Comparison of ENCODE assay signal across 11 mouse cellular contexts in genomic region chr8:94869146-94869545, GRCm38 (mm10). TPM values are rescaled to one million over a fixed set of nuclear protein-coding genes. Genes with fewer than 3 reads are reported as not detected.
DNase-seq lines count a peak whose midpoint lies in the region; ATAC-seq and TF ChIP-seq lines count a peak whose summit lies in the region.
"Had no signal": no experiment of that assay in that cellular context is flagged by ENCODE, and none has a peak within 500 bp of the region (broad histone marks: within the 10 kb centered on the region; RNA-seq: fewer than 3 reads in every experiment).

No protein-coding gene starts in this region.

- no peaks in the 10 kb centered on the region for H3K9me3 ChIP-seq in lung, embryonic 15.5 days
- H3K9me3 ChIP-seq in forebrain, embryonic 16.5 days (ENCODE audit: control insufficient read depth, low read length): no peaks in the 10 kb centered on the region
- no peaks in the 10 kb centered on the region for H3K9me3 ChIP-seq in intestine, embryonic 16.5 days (ENCODE audit: control insufficient read depth, low read length)

- peak overlapping the region; percentile 47 for H3K27ac ChIP-seq in lung, embryonic 15.5 days
- no peak overlapping the region for H3K27ac ChIP-seq in forebrain, embryonic 16.5 days (ENCODE audit: low read length)
- H3K27ac ChIP-seq in intestine, embryonic 16.5 days (ENCODE audit: low read length): no peak overlapping the region
- no peak overlapping the region for H3K27ac ChIP-seq in olfactory bulb, adult 2 months (ENCODE audit: insufficient read depth, low read depth, low read length)
- H3K27ac ChIP-seq: macrophage had no signal

- peaks cover 51% of the 10 kb centered on the region for H3K4me1 ChIP-seq in lung, embryonic 15.5 days
- peaks cover 41% of the 10 kb centered on the region for H3K4me1 ChIP-seq in forebrain, embryonic 16.5 days (replicated peaks; ENCODE audit: control insufficient read depth, insufficient read depth, low read length)
- H3K4me1 ChIP-seq in intestine, embryonic 16.5 days (ENCODE audit: control insufficient read depth, insufficient read depth, low read length): peaks cover 44% of the 10 kb centered on the region
- peaks cover 49% of the 10 kb centered on the region for H3K4me1 ChIP-seq in olfactory bulb, adult 2 months (ENCODE audit: control insufficient read depth, insufficient read depth, low read length)

- no peaks in the 10 kb centered on the region for H3K27me3 ChIP-seq in lung, embryonic 15.5 days
- no peaks in the 10 kb centered on the region for H3K27me3 ChIP-seq in forebrain, embryonic 16.5 days (replicated peaks; ENCODE audit: control insufficient read depth, insufficient read depth, low read length)
- H3K27me3 ChIP-seq in intestine, embryonic 16.5 days (replicated peaks; ENCODE audit: control insufficient read depth, insufficient read depth, low read length): no peaks in the 10 kb centered on the region

- WGBS in lung, embryonic 15.5 days: 43% methylated on average over 7 of the region's 7 CpGs
- 54% methylated on average over 7 of the region's 7 CpGs for WGBS in forebrain, embryonic 16.5 days
- 67% methylated on average over 7 of the region's 7 CpGs for WGBS in intestine, embryonic 16.5 days
- WGBS in olfactory bulb, adult 2 months: 55% methylated on average over 7 of the region's 7 CpGs

- H3K9ac ChIP-seq in lung, embryonic 15.5 days: 0 out of 2 replicates have a peak overlapping the region, but pooled peaks have one; percentile 1
- peak overlapping the region; percentile 77 for H3K9ac ChIP-seq in forebrain, embryonic 16.5 days (replicated peaks; ENCODE audit: low read depth, low read length)
- peak overlapping the region; percentile 70; the same call in 1 of the 2 replicates for H3K9ac ChIP-seq in intestine, embryonic 16.5 days (ENCODE audit: low read depth, low read length)

- no peak overlapping the region for H3K4me3 ChIP-seq in lung, embryonic 15.5 days
- H3K4me3 ChIP-seq in forebrain, embryonic 16.5 days (replicated peaks; ENCODE audit: low read length): peak overlapping the region; percentile 66
- no peak overlapping the region for H3K4me3 ChIP-seq in intestine, embryonic 16.5 days (ENCODE audit: low read length)
- H3K4me3 ChIP-seq in olfactory bulb, adult 2 months (ENCODE audit: insufficient read depth, low read depth, low read length): peak overlapping the region; percentile 48

- TF ChIP-seq POLR2A in olfactory bulb, adult 2 months (IDR thresholded peaks at IDR 0.05; ENCODE audit: insufficient read depth, low read depth, low read length): no peak

- H3K36me3 ChIP-seq in lung, embryonic 15.5 days: peaks cover 32% of the 10 kb centered on the region
- H3K36me3 ChIP-seq in forebrain, embryonic 16.5 days (ENCODE audit: control insufficient read depth, insufficient read depth): peaks cover 16% of the 10 kb centered on the region
- H3K36me3 ChIP-seq in intestine, embryonic 16.5 days (ENCODE audit: control insufficient read depth, insufficient read depth, low read length): peaks cover 14% of the 10 kb centered on the region; the same call in 1 of the 2 replicates

- no peak for DNase-seq in lung, postnatal 14 days
- DNase-seq in kidney, adult 18-20 months: no peak
- DNase-seq in lung, adult 18-20 months: no peak
- DNase-seq in layer of hippocampus, postnatal 25 days (ENCODE audit: extremely low spot score in 1 of 2, low spot score in 1 of 2): no peak
- DNase-seq: adrenal gland, adult 2 months; cerebellum, adult 8-10 months had no signal

- TF ChIP-seq CTCF in olfactory bulb, adult 2 months (IDR thresholded peaks at IDR 0.05; ENCODE audit: insufficient read depth, low read depth, low read length): no peak

- H3K4me2 ChIP-seq in lung, embryonic 15.5 days: peak overlapping the region; percentile 35; the same call in 1 of the 2 replicates
- H3K4me2 ChIP-seq in forebrain, embryonic 16.5 days (ENCODE audit: low read length): peak overlapping the region; percentile 77
- H3K4me2 ChIP-seq in intestine, embryonic 16.5 days (ENCODE audit: low read depth, low read length): 0 out of 2 replicates have a peak overlapping the region, but pooled peaks have one; percentile 8

- no peak for ATAC-seq in lung, embryonic 15.5 days (ENCODE audit: borderline replicate concordance, extremely low read depth, low FRiP score, low TSS enrichment)
- ATAC-seq in forebrain, embryonic 16.5 days: no peak
- no peak for ATAC-seq in intestine, embryonic 16.5 days

RNA-seq across cellular contexts. Expression of gene Dok4, which starts 7.0 kb away (rescaled TPM):
- polyA plus RNA-seq in lung, embryonic 15.5 days (2015; fragmentation: Nextera tagmentation; extraction: Ambion mirVana): 40.4 and 45.7 TPM in 2 replicates
- 75.3 and 81.4 TPM in 2 replicates for polyA plus RNA-seq in forebrain, embryonic 16.5 days (2015; fragmentation: Nextera tagmentation; extraction: Ambion mirVana)
- polyA plus RNA-seq in intestine, embryonic 16.5 days (2015; fragmentation: Nextera tagmentation; extraction: Ambion mirVana): 49.6 and 51.5 TPM in 2 replicates
- polyA plus RNA-seq in olfactory bulb, adult 2 months (2012; ENCODE audit: insufficient read depth, insufficient read length, low replicate concordance, missing spikeins): not detected in 2 replicates
- 10 to 100 TPM; 31.2 to 32.7 TPM for total RNA-seq in layer of hippocampus, postnatal 25 days (2021)

RNA-seq across cellular contexts. Expression of gene Polr2c, which starts 11.9 kb away (rescaled TPM):
- polyA plus RNA-seq in lung, embryonic 15.5 days (2015; fragmentation: Nextera tagmentation; extraction: Ambion mirVana): 161 and 164 TPM in 2 replicates
- 150 and 153 TPM in 2 replicates for polyA plus RNA-seq in forebrain, embryonic 16.5 days (2015; fragmentation: Nextera tagmentation; extraction: Ambion mirVana)
- polyA plus RNA-seq in intestine, embryonic 16.5 days (2015; fragmentation: Nextera tagmentation; extraction: Ambion mirVana): 117 and 133 TPM in 2 replicates
- polyA plus RNA-seq in olfactory bulb, adult 2 months (2012; ENCODE audit: insufficient read depth, insufficient read length, low replicate concordance, missing spikeins): not detected in 2 replicates
- total RNA-seq in layer of hippocampus, postnatal 25 days (2021): 10 to 100 TPM; 65.6 to 67.4 TPM

RNA-seq across cellular contexts. Expression of gene Ciapin1, which starts 31.0 kb away (rescaled TPM):
- polyA plus RNA-seq in lung, embryonic 15.5 days (2015; fragmentation: Nextera tagmentation; extraction: Ambion mirVana): 104 and 105 TPM in 2 replicates
- 119 and 148 TPM in 2 replicates for polyA plus RNA-seq in forebrain, embryonic 16.5 days (2015; fragmentation: Nextera tagmentation; extraction: Ambion mirVana)
- polyA plus RNA-seq in intestine, embryonic 16.5 days (2015; fragmentation: Nextera tagmentation; extraction: Ambion mirVana): 79.1 and 90.1 TPM in 2 replicates
- polyA plus RNA-seq in olfactory bulb, adult 2 months (2012; ENCODE audit: insufficient read depth, insufficient read length, low replicate concordance, missing spikeins): not detected in 2 replicates
- total RNA-seq in layer of hippocampus, postnatal 25 days (2021): 10 to 100 TPM; 70.8 to 71.9 TPM

RNA-seq across cellular contexts. Expression of gene Coq9, which starts 31.0 kb away (rescaled TPM):
- 63.0 and 68.0 TPM in 2 replicates for polyA plus RNA-seq in lung, embryonic 15.5 days (2015; fragmentation: Nextera tagmentation; extraction: Ambion mirVana)
- polyA plus RNA-seq in forebrain, embryonic 16.5 days (2015; fragmentation: Nextera tagmentation; extraction: Ambion mirVana): 56.8 and 60.7 TPM in 2 replicates
- polyA plus RNA-seq in intestine, embryonic 16.5 days (2015; fragmentation: Nextera tagmentation; extraction: Ambion mirVana): 142 and 145 TPM in 2 replicates
- polyA plus RNA-seq in olfactory bulb, adult 2 months (2012; ENCODE audit: insufficient read depth, insufficient read length, low replicate concordance, missing spikeins): not detected in 2 replicates
- 10 to 100 TPM; 81.5 to 96.6 TPM for total RNA-seq in layer of hippocampus, postnatal 25 days (2021)

RNA-seq across cellular contexts. Expression of gene Ccdc102a, which starts 48.8 kb away (rescaled TPM):
- polyA plus RNA-seq in lung, embryonic 15.5 days (2015; fragmentation: Nextera tagmentation; extraction: Ambion mirVana): 28.7 and 29.3 TPM in 2 replicates
- 4.6 and 5.7 TPM in 2 replicates for polyA plus RNA-seq in forebrain, embryonic 16.5 days (2015; fragmentation: Nextera tagmentation; extraction: Ambion mirVana)
- 10.9 and 11.5 TPM in 2 replicates for polyA plus RNA-seq in intestine, embryonic 16.5 days (2015; fragmentation: Nextera tagmentation; extraction: Ambion mirVana)
- not detected in 2 replicates for polyA plus RNA-seq in olfactory bulb, adult 2 months (2012; ENCODE audit: insufficient read depth, insufficient read length, low replicate concordance, missing spikeins)
- total RNA-seq in layer of hippocampus, postnatal 25 days (2021): 1 to 10 TPM; 2.0 to 2.3 TPM

Comparison
In these comparisons a context has a peak if more than half of its experiments do, and no peak if none do; other contexts are left out.
1. H3K4me2 ChIP-seq: peak in every context shown above with its lines; median percentile 77 in forebrain, embryonic 16.5 days; 35 in lung, embryonic 15.5 days; 8 in intestine, embryonic 16.5 days.
2. H3K4me3 ChIP-seq: peak in forebrain, embryonic 16.5 days (single experiment) and olfactory bulb, adult 2 months (single experiment); none in lung, embryonic 15.5 days (single experiment) and intestine, embryonic 16.5 days (single experiment).
3. H3K9ac ChIP-seq: peak in every context shown above with its lines; median percentile 77 in forebrain, embryonic 16.5 days; 70 in intestine, embryonic 16.5 days; 1 in lung, embryonic 15.5 days.
4. RNA of gene Dok4, which starts 7.0 kb away (polyA plus RNA-seq): 75.3 to 81.4 TPM in forebrain, embryonic 16.5 days, 49.6 to 51.5 TPM in intestine, embryonic 16.5 days and 40.4 to 45.7 TPM in lung, embryonic 15.5 days; not detected in olfactory bulb, adult 2 months; every median in the first group is over 10 times any median in the second.